Mouse (Mus musculus) Patski (cell line): ENCODE data around the gene Snd1. TPM values are rescaled to one million over a fixed set of nuclear protein-coding genes. Genes with fewer than 3 reads are reported as not detected.
A peak's percentile ranks its signal among the peaks of the same experiment; 100 is the strongest.

Source experiments
- ATAC-seq: fragments of 100-300 bp; one replicate; pipeline ENCODE4 v1.8.0; 2021
- CTCF ChIA-PET: fragments of 350-600 bp; sonication (Branson Sonifier 250); formaldehyde crosslinking; loops from one replicate; lab custom pipeline; 2022; ENCODE audit warnings: inconsistent platforms; lab: Charles Lee
- POLR2A ChIA-PET: fragments of 350-600 bp; sonication (Branson Sonifier 250); formaldehyde crosslinking; loops from one replicate; lab custom pipeline; 2022; ENCODE audit warnings: antibody characterized with exemption, inconsistent platforms; lab: Charles Lee
- DNase-seq: peaks from one replicate; pipeline ENCODE4 v3.0.0-alpha.2; 2011; ENCODE audit warnings: low read depth, low spot score
- H3K27me3 ChIP-seq: fragments of 371-371 bp; one replicate; pipeline ENCODE4 v1.5.1; 2021
- CTCF ChIP-seq: fragments of 100-300 bp; IDR thresholded peaks from one replicate; pipeline ENCODE4 v1.5.1; 2021
- in situ Hi-C: fragments of 300-500 bp; cut with MboI; formaldehyde crosslinking; loops from 3 replicates; pipeline ENCODE4 v1.11.1; 2018; ENCODE audit warnings: low pct_unique_long_range_greater_than_20kb, mixed read lengths
- polyA plus RNA-seq: library from polyadenylated mRNA; unstranded; gene quantifications from one replicate; pipeline ENCODE4 v1.2.3, GENCODE M21; 2021

Snd1 gene
- polyA plus RNA-seq, 1 experiment from 2014 or later: 107 TPM

DNA sequence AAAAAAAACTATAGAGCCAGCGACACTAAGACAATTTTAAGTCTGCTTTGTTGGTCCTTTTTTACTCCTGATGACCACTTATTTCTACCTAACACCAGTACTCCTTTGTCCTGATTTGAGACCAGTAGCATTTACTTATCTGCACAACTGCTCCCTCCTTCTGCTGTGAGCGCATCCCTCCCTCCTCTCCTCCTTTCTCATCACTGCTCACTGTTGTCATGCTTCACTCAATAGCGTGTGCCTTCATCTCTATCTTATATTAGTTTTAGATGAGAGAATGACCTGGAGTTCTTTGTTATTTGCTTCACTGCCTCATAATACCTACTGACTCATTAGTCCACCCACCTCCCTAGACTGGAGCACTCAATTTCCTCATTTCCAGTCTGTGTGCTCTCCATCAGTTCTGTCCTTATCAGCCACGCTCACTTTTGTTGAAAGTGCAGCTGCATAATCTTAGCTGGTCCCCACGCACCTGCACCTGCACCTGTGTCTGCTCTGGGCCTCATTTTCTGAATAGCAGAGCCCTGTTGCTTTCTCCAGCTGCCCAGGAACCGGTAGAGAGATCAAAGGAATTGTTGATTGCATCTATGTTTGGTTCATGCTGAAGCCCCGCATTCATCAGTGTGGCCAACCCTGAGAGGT lies 242.4 kb downstream of the Snd1 start:
- ChIA-PET CTCF (no interaction called here), POLR2A (no interaction called here)
- H3K27me3 ChIP-seq: no peaks in the 10 kb centered on the region
- no peak for DNase-seq
- in situ Hi-C loops: no loop called here
- ATAC-seq: no peak
- no peak for TF ChIP-seq CTCF

DNA sequence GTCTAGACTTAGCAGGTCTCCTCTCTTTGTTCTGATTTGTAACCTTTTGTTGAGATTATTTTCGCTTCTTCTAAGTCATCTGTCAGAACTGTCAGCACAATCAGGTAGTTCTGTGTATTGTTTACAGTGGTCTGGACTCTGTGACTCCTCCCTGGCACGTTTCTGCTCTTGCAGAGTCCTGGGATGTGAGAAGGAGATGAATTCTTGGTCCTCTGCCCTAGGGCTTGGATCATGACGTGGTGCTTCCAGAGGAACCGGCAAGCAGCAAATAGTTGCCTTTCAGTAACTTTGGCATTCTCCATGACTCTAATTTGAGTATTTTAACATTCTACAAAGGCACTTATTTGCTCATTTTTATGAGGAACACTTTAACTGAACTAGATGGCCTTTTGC lies 242.9 kb downstream of the Snd1 start:
- ATAC-seq: no peak
- no peak for DNase-seq
- TF ChIP-seq CTCF: no peak
- in situ Hi-C loops: no loop called here
- CTCF ChIA-PET: no interaction called here
- POLR2A ChIA-PET: no interaction called here
- no peaks in the 10 kb centered on the region for H3K27me3 ChIP-seq

DNA sequence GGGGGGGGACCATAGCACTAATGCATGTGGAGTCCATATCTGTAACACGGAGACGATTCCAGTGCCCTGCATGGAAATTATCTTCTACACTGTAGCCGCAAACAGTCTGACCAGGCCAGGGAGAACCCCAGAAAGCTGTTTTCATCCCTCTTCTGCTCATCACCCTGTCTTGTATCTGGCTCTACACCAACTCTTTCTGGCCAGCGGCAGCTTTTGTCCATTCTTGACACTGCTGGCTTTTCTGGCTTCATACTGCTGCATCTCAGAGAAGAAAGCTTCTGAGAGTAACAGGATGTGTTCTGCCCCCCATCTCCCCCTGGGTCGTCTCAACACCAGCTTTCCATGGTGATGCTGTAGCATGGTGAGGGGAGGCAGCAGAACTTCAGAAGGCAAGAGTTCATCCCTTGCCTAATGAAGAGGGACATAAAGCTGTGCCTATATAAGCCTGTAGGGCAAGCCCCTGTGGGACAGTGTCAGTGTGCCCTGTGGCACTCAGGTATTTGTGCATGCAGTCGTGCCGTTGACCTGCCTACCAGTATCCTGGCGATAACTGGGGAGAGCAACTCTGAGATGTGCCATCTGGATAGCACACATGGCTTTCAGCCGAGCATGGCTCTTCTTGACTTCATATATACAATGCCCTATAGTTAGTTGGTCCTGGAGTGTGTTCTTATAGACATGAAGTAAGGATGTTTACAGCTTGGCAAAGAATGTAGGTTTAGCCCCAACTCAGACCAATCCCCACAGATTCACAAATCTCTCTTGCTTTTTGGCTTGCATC lies 245.6 kb downstream of the Snd1 start:
- ATAC-seq (no peak), DNase-seq (no peak)
- ChIA-PET CTCF (interaction anchor here (1.3 kb wide), 1 partner anchor 22 kb away, joined by 3 read pairs; no protein-coding TSS in a partner anchor), POLR2A (interaction anchor here (0.7 to 1.4 kb wide), 2 partner anchors 13 to 63 kb away, joined by 3 read pairs; no protein-coding TSS in a partner anchor)
- in situ Hi-C loops: no loop called here
- no peak for TF ChIP-seq CTCF
- no peaks in the 10 kb centered on the region for H3K27me3 ChIP-seq

DNA sequence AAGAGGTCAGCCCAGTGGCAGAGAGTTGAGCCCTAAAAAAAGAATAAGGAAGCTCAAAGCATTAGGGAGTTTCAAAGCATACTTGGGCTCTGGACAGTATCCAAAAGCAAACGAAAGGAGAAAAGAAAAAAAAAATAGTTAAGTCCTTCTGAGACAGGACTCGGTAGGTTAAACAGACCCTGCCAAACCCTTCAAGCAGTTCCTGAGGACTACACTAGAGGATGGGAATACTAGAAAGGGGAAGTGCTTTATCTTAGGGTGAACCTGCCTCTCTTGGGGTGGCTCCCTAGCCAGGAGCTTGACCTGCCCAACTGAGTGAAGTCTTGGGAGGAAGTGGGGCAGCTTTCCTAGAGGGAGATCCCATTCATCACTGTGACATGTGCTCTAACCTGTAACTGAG lies 248.1 kb downstream of the Snd1 start:
- ATAC-seq (no peak), DNase-seq (no peak)
- no peaks in the 10 kb centered on the region for H3K27me3 ChIP-seq
- CTCF ChIA-PET: no interaction called here
- POLR2A ChIA-PET: no interaction called here
- no peak for TF ChIP-seq CTCF
- in situ Hi-C loops: no loop called here

DNA sequence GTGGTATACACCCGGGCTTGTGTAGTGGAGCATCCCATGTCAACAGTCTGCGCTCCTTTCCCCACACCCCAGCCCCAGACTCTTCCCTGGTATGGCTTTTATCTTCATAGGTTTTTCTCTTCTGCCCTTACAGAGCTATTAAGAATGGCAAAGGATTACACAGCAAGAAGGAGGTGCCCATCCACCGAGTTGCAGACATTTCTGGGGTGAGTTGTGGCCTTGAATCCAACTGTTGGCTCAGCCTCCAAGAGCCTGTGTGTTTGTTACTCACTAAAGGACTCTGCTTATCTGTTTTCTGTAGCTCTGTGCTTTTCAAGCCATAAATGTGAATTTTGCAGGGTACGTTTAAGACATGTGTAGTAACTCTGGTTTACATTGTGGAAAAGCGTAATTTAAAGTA lies 249.8 kb downstream of the Snd1 start:
- POLR2A ChIA-PET: no interaction called here
- DNase-seq: no peak
- CTCF ChIA-PET: interaction anchor here (0.8 to 2.4 kb wide), 2 partner anchors 15 to 38 kb away, joined by 3 to 8 read pairs; no protein-coding TSS in a partner anchor

DNA sequence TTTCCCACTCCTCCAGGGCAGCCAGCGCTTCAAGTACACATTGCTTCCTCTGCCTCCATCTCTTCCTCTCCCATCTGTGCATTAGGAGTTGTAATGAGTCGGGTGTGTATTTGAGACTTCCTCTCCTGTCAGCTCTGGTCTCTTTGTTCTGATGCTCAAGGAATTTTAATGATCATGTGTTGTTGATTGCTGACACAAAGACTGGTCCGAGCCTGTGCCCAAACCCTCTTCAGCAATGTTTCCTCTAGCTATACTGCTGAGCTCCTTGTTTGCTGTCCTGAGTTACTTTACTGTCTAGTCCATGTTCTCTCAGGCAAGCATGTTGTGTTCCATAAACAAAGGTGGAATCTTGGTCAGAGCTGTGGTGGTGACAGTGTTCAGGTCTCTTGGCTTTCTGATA lies 254.3 kb downstream of the Snd1 start:
- no peak for TF ChIP-seq CTCF
- ChIA-PET CTCF (interaction anchor here (2.3 kb wide), 1 partner anchor 10 kb away, joined by 5 read pairs; no protein-coding TSS in a partner anchor), POLR2A (interaction anchor here (0.5 kb wide), 1 partner anchor 25 kb away, joined by 3 read pairs; no protein-coding TSS in a partner anchor)
- DNase-seq: no peak
- ATAC-seq: no peak
- H3K27me3 ChIP-seq: no peaks in the 10 kb centered on the region
- in situ Hi-C loops: no loop called here

More for the DNA sequence above, 249.8 kb downstream of the Snd1 start:
- no peak for ATAC-seq
- H3K27me3 ChIP-seq: no peaks in the 10 kb centered on the region
- TF ChIP-seq CTCF: no peak
- in situ Hi-C loops: no loop called here

DNA sequence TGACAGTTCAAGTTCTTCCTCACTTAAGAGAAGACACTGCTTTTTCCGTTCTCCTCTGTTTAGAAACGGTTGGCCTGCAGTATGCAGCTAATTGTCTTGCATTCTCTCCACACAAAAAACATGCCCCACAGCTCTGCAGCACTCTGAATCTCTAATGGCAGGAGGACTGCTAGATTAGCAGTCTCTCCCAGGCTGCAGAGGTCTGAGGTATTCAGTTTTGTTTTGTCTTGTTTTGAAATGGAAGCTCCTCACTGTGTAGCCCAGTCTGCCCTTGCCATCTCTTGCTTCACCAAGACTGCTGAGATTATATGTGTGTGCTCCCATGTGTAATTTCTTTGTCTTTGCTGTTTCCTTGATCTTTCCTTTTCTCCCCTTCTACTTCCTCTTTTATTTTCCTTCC lies 254.7 kb downstream of the Snd1 start:
- ChIA-PET POLR2A (no interaction called here), CTCF (interaction anchor here (2.3 kb wide), 1 partner anchor 9 kb away, joined by 5 read pairs; no protein-coding TSS in a partner anchor)
- no peak for TF ChIP-seq CTCF
- in situ Hi-C loops: no loop called here
- DNase-seq (no peak), ATAC-seq (no peak)
- H3K27me3 ChIP-seq: no peaks in the 10 kb centered on the region

DNA sequence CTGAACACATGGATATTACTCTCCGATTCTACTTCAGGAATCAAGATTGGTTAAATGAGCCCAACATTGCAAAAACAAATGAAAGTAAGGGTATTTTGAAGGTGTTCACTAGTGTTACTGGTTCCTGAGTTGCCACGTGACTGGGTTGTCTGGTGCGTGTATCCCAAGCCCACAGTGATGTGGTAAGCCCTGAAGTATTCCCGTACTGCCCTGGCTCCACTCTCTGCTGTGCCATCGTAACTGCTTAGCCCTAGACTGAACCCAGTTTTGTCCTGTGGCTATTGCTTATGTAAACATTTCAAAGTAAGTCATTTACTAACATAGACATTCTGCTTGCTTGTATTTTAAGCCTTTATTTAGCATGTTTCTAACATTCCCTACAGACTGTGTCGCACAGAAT lies 256.3 kb downstream of the Snd1 start:
- ChIA-PET CTCF (no interaction called here), POLR2A (no interaction called here)
- in situ Hi-C loops: no loop called here
- TF ChIP-seq CTCF: no peak
- H3K27me3 ChIP-seq: no peaks in the 10 kb centered on the region
- DNase-seq (no peak), ATAC-seq (peak; percentile 51)

DNA sequence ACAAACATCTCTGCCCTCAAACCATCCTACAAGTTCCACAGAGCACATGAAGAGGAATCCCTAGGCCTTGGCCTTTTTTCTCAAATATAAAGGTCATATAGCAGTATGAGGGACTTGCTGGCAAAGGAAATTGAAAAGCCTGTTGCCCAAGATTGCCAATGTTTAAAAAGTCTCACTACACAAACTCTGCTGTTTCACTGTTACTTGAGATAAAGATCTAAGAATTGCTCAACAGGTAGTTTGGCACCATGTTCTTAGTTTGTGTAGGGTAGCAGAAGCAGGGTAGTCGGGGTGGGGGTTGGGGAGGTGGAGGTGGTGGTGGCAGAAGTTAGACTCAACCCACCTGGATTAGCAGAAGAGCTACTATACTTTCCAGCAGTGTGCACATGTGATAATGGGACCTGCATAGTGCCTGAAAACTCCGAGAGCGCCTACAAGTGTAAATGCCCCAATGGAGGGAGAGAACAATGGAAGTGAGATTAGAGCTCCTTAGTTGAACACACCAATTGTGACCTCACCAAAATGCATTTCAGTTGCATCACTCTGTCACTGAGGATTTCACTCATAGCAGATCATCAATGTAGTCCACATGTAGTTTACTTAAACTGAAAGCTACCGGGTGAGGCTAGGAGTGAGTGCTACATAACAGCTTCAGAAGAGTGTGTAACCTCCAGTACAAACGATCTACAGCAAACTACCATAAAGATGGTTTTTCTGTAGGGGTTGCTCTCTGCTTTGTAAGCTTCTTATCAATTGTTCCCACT lies 259.1 kb downstream of the Snd1 start:
- no peak for TF ChIP-seq CTCF
- ChIA-PET CTCF (interaction anchor here (0.9 to 1.8 kb wide), 5 partner anchors 12 to 23 kb away, joined by 3 to 6 read pairs (median 4); no protein-coding TSS in a partner anchor), POLR2A (interaction anchor here (1.1 to 1.3 kb wide), 2 partner anchors 10 to 55 kb away, joined by 3 read pairs; no protein-coding TSS in a partner anchor)
- no peak for DNase-seq
- ATAC-seq: no peak
- in situ Hi-C loops: no loop called here
- no peaks in the 10 kb centered on the region for H3K27me3 ChIP-seq

DNA sequence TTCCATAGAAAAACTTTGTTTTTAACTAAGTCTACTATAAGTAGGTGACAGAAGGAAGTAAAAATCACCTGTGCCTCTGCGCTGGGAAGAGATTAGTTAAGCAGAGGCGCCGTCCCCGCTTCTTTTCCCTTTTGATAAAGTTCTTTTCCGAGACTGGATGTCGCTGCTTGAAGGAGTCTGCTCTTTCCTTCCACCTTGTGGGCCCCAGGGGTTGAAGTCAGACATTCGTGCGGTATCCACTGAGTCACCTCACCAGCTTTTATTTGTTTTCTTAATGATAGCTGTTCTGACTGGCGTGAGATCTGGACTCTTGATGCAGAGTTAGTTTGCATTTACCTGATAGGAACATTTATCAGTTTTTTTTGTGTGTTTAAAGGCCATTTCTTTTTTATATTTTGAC lies 260.2 kb downstream of the Snd1 start:
- in situ Hi-C loops: no loop called here
- ATAC-seq: no peak
- no peak for TF ChIP-seq CTCF
- DNase-seq: no peak
- H3K27me3 ChIP-seq: no peaks in the 10 kb centered on the region
- CTCF ChIA-PET: interaction anchor here (0.9 to 1.8 kb wide), 3 partner anchors 17 to 24 kb away, joined by 3 to 6 read pairs (median 4); no protein-coding TSS in a partner anchor
- POLR2A ChIA-PET: interaction anchor here (0.6 to 1.1 kb wide), 2 partner anchors 14 to 54 kb away, joined by 3 read pairs; no protein-coding TSS in a partner anchor
